Comparison of ENCODE assay signal across 21 mouse cellular contexts in genomic region chr17:56769950-56770349, GRCm38 (mm10). TPM values are rescaled to one million over a fixed set of nuclear protein-coding genes. Genes with fewer than 3 reads are reported as not detected.
DNase-seq lines count a peak whose midpoint lies in the region; ATAC-seq and TF ChIP-seq lines count a peak whose summit lies in the region.
"Had no signal": no experiment of that assay in that cellular context is flagged by ENCODE, and none has a peak within 500 bp of the region (broad histone marks: within the 10 kb centered on the region; RNA-seq: fewer than 3 reads in every experiment).

Gene Prr22 (plus strand): TSS chr17:56770250.

- WGBS in midbrain, embryonic 10.5 days, result 92% methylated on average over 5 of the region's 5 CpGs
- 95% methylated on average over 5 of the region's 5 CpGs for WGBS in midbrain, embryonic 13.5 days
- WGBS in intestine, embryonic 16.5 days, result 93% methylated on average over 5 of the region's 5 CpGs

- H3K27me3 ChIP-seq in midbrain, embryonic 10.5 days (ENCODE audit: low read depth, poor library complexity, severe bottlenecking), result no peaks in the 10 kb centered on the region
- no peaks in the 10 kb centered on the region for H3K27me3 ChIP-seq in midbrain, embryonic 13.5 days
- H3K27me3 ChIP-seq in testis, adult 2 months (ENCODE audit: control insufficient read depth, insufficient read depth, low read length), result no peaks in the 10 kb centered on the region
- no peaks in the 10 kb centered on the region for H3K27me3 ChIP-seq in E14TG2a.4 (ENCODE audit: insufficient read depth, low read length)
- no peaks in the 10 kb centered on the region for H3K27me3 ChIP-seq in intestine, embryonic 16.5 days (replicated peaks; ENCODE audit: control insufficient read depth, insufficient read depth, low read length)
- H3K27me3 ChIP-seq: CH12.LX, Patski had no signal

- peaks cover 58% of the 10 kb centered on the region for H3K36me3 ChIP-seq in midbrain, embryonic 10.5 days
- peaks cover 55% of the 10 kb centered on the region for H3K36me3 ChIP-seq in midbrain, embryonic 13.5 days
- H3K36me3 ChIP-seq in testis, adult 2 months (ENCODE audit: control insufficient read depth, insufficient read depth, low read length), result peaks cover 1% of the 10 kb centered on the region
- peaks cover 49% of the 10 kb centered on the region for H3K36me3 ChIP-seq in E14TG2a.4 (ENCODE audit: insufficient read depth, low read length)
- peaks cover 25% of the 10 kb centered on the region for H3K36me3 ChIP-seq in intestine, embryonic 16.5 days (ENCODE audit: control insufficient read depth, insufficient read depth, low read length)

- H3K4me3 ChIP-seq in midbrain, embryonic 10.5 days, result no peak within 1 kb of the TSS
- no peak within 1 kb of the TSS for H3K4me3 ChIP-seq in midbrain, embryonic 13.5 days (replicated peaks)
- peak within 1 kb of the TSS; percentile 66 for H3K4me3 ChIP-seq in testis, adult 2 months (ENCODE audit: control insufficient read depth, low read depth, low read length)
- H3K4me3 ChIP-seq in E14TG2a.4 (replicated peaks; ENCODE audit: low read length), result peak within 1 kb of the TSS; percentile 54
- no peak within 1 kb of the TSS for H3K4me3 ChIP-seq in intestine, embryonic 16.5 days (ENCODE audit: low read length)

- peaks cover 7% of the 10 kb centered on the region for H3K4me1 ChIP-seq in midbrain, embryonic 10.5 days
- peaks cover 7% of the 10 kb centered on the region for H3K4me1 ChIP-seq in midbrain, embryonic 13.5 days (replicated peaks)
- H3K4me1 ChIP-seq in testis, adult 2 months (ENCODE audit: control insufficient read depth, insufficient read depth, low read length), result peaks cover 4% of the 10 kb centered on the region
- H3K4me1 ChIP-seq in E14TG2a.4 (replicated peaks; ENCODE audit: low read depth, low read length), result peaks cover 69% of the 10 kb centered on the region
- peaks cover 5% of the 10 kb centered on the region for H3K4me1 ChIP-seq in intestine, embryonic 16.5 days (ENCODE audit: control insufficient read depth, insufficient read depth, low read length)

- no peak for TF ChIP-seq CTCF in testis, adult 2 months (IDR thresholded peaks at IDR 0.05; ENCODE audit: control insufficient read depth, insufficient read depth, insufficient replicate concordance, low read depth, low read length)
- TF ChIP-seq CTCF in E14TG2a.4 (conservative IDR thresholded peaks at IDR 0.05; ENCODE audit: low read length), result no peak

- H3K27ac ChIP-seq in midbrain, embryonic 10.5 days (replicated peaks), result 0 out of 2 replicates have a peak within 1 kb of the TSS, but pooled peaks have one; percentile 17
- H3K27ac ChIP-seq in midbrain, embryonic 13.5 days, result no peak within 1 kb of the TSS
- H3K27ac ChIP-seq in testis, adult 2 months (ENCODE audit: control insufficient read depth, insufficient read depth, low read depth, low read length), result peak within 1 kb of the TSS; percentile 10; the same call in 1 of the 2 replicates
- no peak within 1 kb of the TSS for H3K27ac ChIP-seq in intestine, embryonic 16.5 days (ENCODE audit: low read length)

- no peak for DNase-seq in midbrain, embryonic 10.5 days (ENCODE audit: low spot score)
- no peak for DNase-seq in testis, postnatal 14 days (ENCODE audit: low spot score)
- DNase-seq: adrenal gland, adult 2 months; adrenal gland, adult 8-10 months; adrenal gland, postnatal 10 days; adrenal gland, postnatal 14 days; adrenal gland, postnatal 25 days; B cell, adult 2 months; cerebellum, adult 11 months; cerebellum, adult 11-12 months; cerebellum, adult 18-20 months; cerebellum, adult 2 months had no signal

- H3K4me2 ChIP-seq in midbrain, embryonic 13.5 days (replicated peaks), result no peak within 1 kb of the TSS
- no peak within 1 kb of the TSS for H3K4me2 ChIP-seq in intestine, embryonic 16.5 days (ENCODE audit: low read depth, low read length)

- ATAC-seq in midbrain, embryonic 13.5 days, result no peak
- no peak for ATAC-seq in intestine, embryonic 16.5 days
- ATAC-seq: activated CD4-positive, CD25-positive, alpha-beta regulatory T cell, adult 4 months; CD4-positive, CD25-positive, alpha-beta regulatory T cell, adult 4 months; Patski had no signal

- no peak; the same call in 1 of the 2 replicates for TF ChIP-seq POLR2A in testis, adult 2 months (IDR thresholded peaks at IDR 0.05; ENCODE audit: control insufficient read depth, low read depth, low read length)

- no peak within 1 kb of the TSS for H3K9ac ChIP-seq in midbrain, embryonic 13.5 days (replicated peaks)
- no peak within 1 kb of the TSS for H3K9ac ChIP-seq in intestine, embryonic 16.5 days (ENCODE audit: low read depth, low read length)

- no peaks in the 10 kb centered on the region for H3K9me3 ChIP-seq in midbrain, embryonic 10.5 days (replicated peaks)
- H3K9me3 ChIP-seq in midbrain, embryonic 13.5 days, result no peaks in the 10 kb centered on the region
- H3K9me3 ChIP-seq in E14TG2a.4 (ENCODE audit: low read length), result no peaks in the 10 kb centered on the region
- H3K9me3 ChIP-seq in intestine, embryonic 16.5 days (ENCODE audit: control insufficient read depth, low read length), result no peaks in the 10 kb centered on the region
- H3K9me3 ChIP-seq: G1E had no signal

RNA-seq across cellular contexts. Expression of gene Prr22, which starts in this region (rescaled TPM):
- 1.5 and 2.2 TPM in 2 replicates for polyA plus RNA-seq in midbrain, embryonic 10.5 days (2016; fragmentation: Nextera tagmentation; extraction: Ambion mirVana)
- 1.7 and 1.9 TPM in 2 replicates for polyA plus RNA-seq in midbrain, embryonic 13.5 days (2015; fragmentation: Nextera tagmentation; extraction: Ambion mirVana)
- 158 and 194 TPM in 2 replicates for polyA plus RNA-seq in testis, adult 2 months (2012; rRNA removed)
- polyA plus RNA-seq in intestine, embryonic 16.5 days (2015; fragmentation: Nextera tagmentation; extraction: Ambion mirVana), result 0.84 and 1.6 TPM in 2 replicates

Comparison
In these comparisons a context has a peak if more than half of its experiments do, and no peak if none do; other contexts are left out.
1. RNA of gene Prr22 (polyA plus RNA-seq): 158 to 194 TPM in testis, adult 2 months; 1.7 to 1.9 TPM in midbrain, embryonic 13.5 days, 1.5 to 2.2 TPM in midbrain, embryonic 10.5 days and 0.84 to 1.6 TPM in intestine, embryonic 16.5 days; every median in the first group is over 10 times any median in the second.
2. H3K27ac ChIP-seq: peak in midbrain, embryonic 10.5 days (single experiment) and testis, adult 2 months (single experiment); none in midbrain, embryonic 13.5 days (single experiment) and intestine, embryonic 16.5 days (single experiment).
3. H3K4me3 ChIP-seq: peak in testis, adult 2 months (single experiment) and E14TG2a.4 (single experiment); none in midbrain, embryonic 10.5 days (single experiment), midbrain, embryonic 13.5 days (single experiment) and intestine, embryonic 16.5 days (single experiment).